Mouse (Mus musculus): Measurements from ENCODE around the gene Rbm18. TPM values are rescaled to one million over a fixed set of nuclear protein-coding genes. Genes with fewer than 3 reads are reported as not detected.

The Rbm18 gene
- total RNA-seq, 1 experiment = 22.1 TPM

DNA sequence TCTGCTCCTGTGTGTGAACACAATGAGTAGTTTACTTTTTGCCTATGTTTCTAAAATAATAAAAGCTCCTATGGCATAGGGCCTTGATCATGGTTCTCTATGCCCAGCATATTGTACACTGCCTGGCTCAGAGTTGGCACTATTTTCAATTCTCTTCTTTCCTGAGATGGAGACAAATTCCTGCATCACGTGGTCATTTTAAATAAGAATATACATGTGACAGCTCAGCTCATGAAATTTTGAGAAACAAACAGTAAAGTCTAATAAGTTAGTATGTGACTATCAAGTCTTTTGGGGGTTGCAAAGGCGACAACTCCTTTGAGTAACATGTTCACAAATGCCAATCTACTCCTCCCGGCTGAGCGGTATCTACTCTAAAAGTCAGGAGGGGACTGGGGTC is 686 bp downstream of the Rbm18 start:
- in situ Hi-C loops (cut with MboI; ENCODE audit: low sequenced_read_pairs in 2 of 2, unreplicated experiment in 2 of 2) = no loop called here
- no peak for TF ChIP-seq ZC3H11A (IDR thresholded peaks at IDR 0.05; ENCODE audit: borderline replicate concordance, low read depth, low read length)
- TF ChIP-seq MAFK (IDR thresholded peaks at IDR 0.05; ENCODE audit: insufficient read depth, low read depth, low read length) = no peak
- no peak for TF ChIP-seq HCFC1 (IDR thresholded peaks at IDR 0.05; ENCODE audit: borderline replicate concordance, insufficient read depth, low read length)
- no peak for TF ChIP-seq ZNF384 (IDR thresholded peaks at IDR 0.05; ENCODE audit: low read depth, low read length)
- no peak for TF ChIP-seq CHD2 (IDR thresholded peaks at IDR 0.05; ENCODE audit: low read depth, low read length)
- Histone ChIP-seq H3K27ac (ENCODE audit: insufficient read depth, low read depth, low read length, poor library complexity, severe bottlenecking) (no peak overlapping the region), H3K36me3 (ENCODE audit: control insufficient read depth, insufficient read depth, low read length, poor library complexity, severe bottlenecking) (peaks cover 2% of the 10 kb centered on the region; the same call in 1 of the 2 replicates), H3K4me3 (ENCODE audit: insufficient read depth in 1 of 2, low read depth in 1 of 2, low read length in 2 of 2, poor library complexity in 1 of 2, severe bottlenecking in 1 of 2) (peak overlapping the region; percentile 91 to 96), H3K9me3 (ENCODE audit: control insufficient read depth, insufficient read depth, low read depth, low read length) (no peaks in the 10 kb centered on the region), H3K9ac (ENCODE audit: insufficient read depth, low read depth, low read length, poor library complexity, severe bottlenecking) (peak overlapping the region; percentile 96), H3K4me1 (ENCODE audit: control insufficient read depth in 2 of 2, insufficient read depth in 2 of 2, low read length in 2 of 2, poor library complexity in 1 of 2) (no peaks in the 10 kb centered on the region)
- no peak for DNase-seq (ENCODE audit: low read depth, low spot score)

DNA sequence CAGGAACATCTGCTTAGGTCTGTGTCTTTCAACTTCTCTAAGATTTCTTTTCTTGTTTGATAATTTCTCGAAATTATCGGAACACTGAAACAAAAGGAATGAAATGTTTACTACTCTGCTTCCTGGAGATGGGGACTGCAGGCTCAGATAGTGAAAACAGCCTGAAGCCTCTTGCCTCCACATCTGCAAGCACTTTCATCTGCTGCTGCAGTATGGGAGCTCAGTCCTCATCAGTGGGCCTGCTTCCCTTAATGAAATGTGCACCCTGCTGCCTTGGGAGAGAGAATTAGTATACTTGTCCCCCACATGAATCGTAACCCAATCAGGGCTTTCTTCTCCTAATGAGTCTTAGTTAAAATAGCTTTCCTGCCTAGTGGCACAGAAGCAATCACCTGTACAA is 7.5 kb downstream of the Rbm18 start:
- Histone ChIP-seq H3K9ac (ENCODE audit: insufficient read depth, low read depth, low read length, poor library complexity, severe bottlenecking) (no peak overlapping the region), H3K4me3 (ENCODE audit: insufficient read depth in 1 of 2, low read depth in 1 of 2, low read length in 2 of 2, poor library complexity in 1 of 2, severe bottlenecking in 1 of 2) (no peak overlapping the region), H3K9me3 (ENCODE audit: control insufficient read depth, insufficient read depth, low read depth, low read length) (no peaks in the 10 kb centered on the region), H3K36me3 (ENCODE audit: control insufficient read depth, insufficient read depth, low read length, poor library complexity, severe bottlenecking) (peaks cover 19% of the 10 kb centered on the region), H3K27ac (ENCODE audit: insufficient read depth, low read depth, low read length, poor library complexity, severe bottlenecking) (no peak overlapping the region), H3K4me1 (ENCODE audit: control insufficient read depth in 2 of 2, insufficient read depth in 2 of 2, low read length in 2 of 2, poor library complexity in 1 of 2) (no peaks in the 10 kb centered on the region)
- DNase-seq (ENCODE audit: low read depth, low spot score) = no peak
- TF ChIP-seq HCFC1 (IDR thresholded peaks at IDR 0.05; ENCODE audit: borderline replicate concordance, insufficient read depth, low read length) (no peak), ZNF384 (IDR thresholded peaks at IDR 0.05; ENCODE audit: low read depth, low read length) (no peak), ZC3H11A (IDR thresholded peaks at IDR 0.05; ENCODE audit: borderline replicate concordance, low read depth, low read length) (no peak), MAFK (IDR thresholded peaks at IDR 0.05; ENCODE audit: insufficient read depth, low read depth, low read length) (no peak), CHD2 (IDR thresholded peaks at IDR 0.05; ENCODE audit: low read depth, low read length) (no peak)
- in situ Hi-C loops (cut with MboI; ENCODE audit: low sequenced_read_pairs in 2 of 2, unreplicated experiment in 2 of 2) = no loop called here

DNA sequence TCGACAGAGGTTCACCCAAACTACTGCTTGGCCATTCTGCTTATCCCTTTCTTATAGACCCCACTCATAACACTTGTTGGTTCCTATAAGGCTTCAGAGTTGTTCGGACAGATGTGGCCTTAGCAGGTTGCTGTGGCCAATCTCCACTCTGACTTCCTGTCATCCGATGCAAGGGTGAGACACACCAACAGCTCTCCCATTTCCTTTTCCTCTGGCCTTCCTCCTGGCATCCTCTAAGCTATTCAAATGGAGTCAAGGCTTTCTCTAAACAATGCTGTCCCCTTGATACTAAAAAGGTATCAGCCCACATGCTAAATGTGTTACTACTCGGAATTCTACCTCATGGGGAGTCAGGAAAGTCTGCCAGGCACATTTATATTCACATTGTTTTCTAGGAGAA is 8.6 kb downstream of the Rbm18 start:
- Histone ChIP-seq H3K27ac (ENCODE audit: insufficient read depth, low read depth, low read length, poor library complexity, severe bottlenecking) (no peak overlapping the region), H3K4me1 (ENCODE audit: control insufficient read depth in 2 of 2, insufficient read depth in 2 of 2, low read length in 2 of 2, poor library complexity in 1 of 2) (no peaks in the 10 kb centered on the region), H3K9me3 (ENCODE audit: control insufficient read depth, insufficient read depth, low read depth, low read length) (no peaks in the 10 kb centered on the region), H3K9ac (ENCODE audit: insufficient read depth, low read depth, low read length, poor library complexity, severe bottlenecking) (no peak overlapping the region), H3K4me3 (ENCODE audit: insufficient read depth in 1 of 2, low read depth in 1 of 2, low read length in 2 of 2, poor library complexity in 1 of 2, severe bottlenecking in 1 of 2) (no peak overlapping the region), H3K36me3 (ENCODE audit: control insufficient read depth, insufficient read depth, low read length, poor library complexity, severe bottlenecking) (peaks cover 26% of the 10 kb centered on the region)
- in situ Hi-C loops (cut with MboI; ENCODE audit: low sequenced_read_pairs in 2 of 2, unreplicated experiment in 2 of 2) = no loop called here
- no peak for DNase-seq (ENCODE audit: low read depth, low spot score)
- no peak for TF ChIP-seq ZNF384 (IDR thresholded peaks at IDR 0.05; ENCODE audit: low read depth, low read length)
- TF ChIP-seq CHD2 (IDR thresholded peaks at IDR 0.05; ENCODE audit: low read depth, low read length) = no peak
- TF ChIP-seq HCFC1 (IDR thresholded peaks at IDR 0.05; ENCODE audit: borderline replicate concordance, insufficient read depth, low read length) = no peak
- TF ChIP-seq ZC3H11A (IDR thresholded peaks at IDR 0.05; ENCODE audit: borderline replicate concordance, low read depth, low read length) = no peak
- no peak for TF ChIP-seq MAFK (IDR thresholded peaks at IDR 0.05; ENCODE audit: insufficient read depth, low read depth, low read length)

- DNase-seq (ENCODE audit: low read depth, low spot score) = no peak
- Histone ChIP-seq H3K4me1 (ENCODE audit: control insufficient read depth in 2 of 2, insufficient read depth in 2 of 2, low read length in 2 of 2, poor library complexity in 1 of 2) (no peaks in the 10 kb centered on the region), H3K9ac (ENCODE audit: insufficient read depth, low read depth, low read length, poor library complexity, severe bottlenecking) (no peak overlapping the region), H3K27ac (ENCODE audit: insufficient read depth, low read depth, low read length, poor library complexity, severe bottlenecking) (no peak overlapping the region), H3K36me3 (ENCODE audit: control insufficient read depth, insufficient read depth, low read length, poor library complexity, severe bottlenecking) (peaks cover 32% of the 10 kb centered on the region), H3K4me3 (ENCODE audit: insufficient read depth in 1 of 2, low read depth in 1 of 2, low read length in 2 of 2, poor library complexity in 1 of 2, severe bottlenecking in 1 of 2) (no peak overlapping the region), H3K9me3 (ENCODE audit: control insufficient read depth, insufficient read depth, low read depth, low read length) (no peaks in the 10 kb centered on the region)
- TF ChIP-seq ZNF384 (IDR thresholded peaks at IDR 0.05; ENCODE audit: low read depth, low read length) = no peak
- TF ChIP-seq MAFK (IDR thresholded peaks at IDR 0.05; ENCODE audit: insufficient read depth, low read depth, low read length) = no peak
- TF ChIP-seq ZC3H11A (IDR thresholded peaks at IDR 0.05; ENCODE audit: borderline replicate concordance, low read depth, low read length) = no peak
- TF ChIP-seq HCFC1 (IDR thresholded peaks at IDR 0.05; ENCODE audit: borderline replicate concordance, insufficient read depth, low read length) = no peak
- no peak for TF ChIP-seq CHD2 (IDR thresholded peaks at IDR 0.05; ENCODE audit: low read depth, low read length)
- in situ Hi-C loops (cut with MboI; ENCODE audit: low sequenced_read_pairs in 2 of 2, unreplicated experiment in 2 of 2) = no loop called here
These were observed 9.7 kb downstream of the Rbm18 start for GRCm38 (mm10) chr2:36126795-36127429.
